Mouse (Mus musculus) cerebellum, adult 18-20 months (tissue): ENCODE results near the gene Slc10a6.

Source experiments
- DNase-seq, 2 experiments: peaks; one replicate each; pipeline ENCODE4 v3.0.0; 2021

Slc10a6 gene

GRCm38 (mm10) chr5:103629111-103629764 is at the start of gene Slc10a6:
Gene Slc10a6, minus strand, starts transcription at chr5:103629403.
- peak; percentile 6 to 16 for DNase-seq

- DNase-seq, result no peak
Observed at GRCm38 (mm10) chr5:103678974-103679373, 49.8 kb upstream of the Slc10a6 start.

DNA sequence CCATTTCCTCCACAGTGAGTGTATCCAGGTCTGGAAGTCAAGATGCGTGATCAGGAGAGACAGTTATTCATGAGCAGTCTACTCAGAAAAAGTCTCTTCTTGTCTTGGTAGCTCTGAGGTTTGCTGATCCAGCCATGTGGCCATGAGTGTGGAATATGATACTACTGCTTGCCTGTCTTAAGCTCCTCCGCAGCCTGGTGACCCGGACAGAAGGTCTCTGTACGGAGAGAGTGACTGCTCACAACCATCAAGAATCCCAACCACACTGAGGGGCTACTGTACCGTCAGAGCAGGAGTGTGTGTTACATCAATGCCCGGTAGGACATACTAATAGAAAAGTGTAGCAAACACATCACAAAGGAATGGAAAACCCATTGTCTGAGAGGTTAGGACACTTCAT is 48.7 kb upstream of the Slc10a6 start:
- no peak for DNase-seq

DNA sequence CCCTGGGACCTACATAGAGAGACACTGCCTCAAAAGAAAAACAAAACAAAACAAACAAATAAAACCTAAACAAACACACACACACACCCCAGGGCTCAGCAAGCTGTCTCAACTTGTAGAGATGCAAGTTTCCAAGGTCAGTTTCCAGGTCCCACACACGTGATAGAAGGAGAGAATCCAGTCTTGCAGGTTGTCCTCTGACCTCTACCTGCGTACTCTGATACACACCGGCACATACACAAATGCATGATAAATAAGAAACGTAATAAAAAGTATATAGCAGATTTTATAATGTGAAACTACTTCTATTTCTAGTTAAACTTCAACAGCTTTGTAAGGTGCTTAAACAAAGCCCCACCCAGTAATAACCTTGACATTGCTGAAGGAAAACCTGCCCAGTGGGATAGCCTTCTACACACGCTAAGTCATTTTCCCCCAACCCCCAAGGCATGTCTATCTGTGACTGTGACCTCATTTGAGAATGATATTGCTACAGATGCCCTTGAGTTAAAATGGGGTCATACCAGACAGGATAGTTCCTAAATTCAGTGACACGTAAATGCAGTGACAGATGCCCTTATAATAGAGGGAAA is 47.2 kb upstream of the Slc10a6 start:
- DNase-seq, result no peak

- no peak for DNase-seq
Observed at GRCm38 (mm10) chr5:103674482-103674881, 45.3 kb upstream of the Slc10a6 start.

DNA sequence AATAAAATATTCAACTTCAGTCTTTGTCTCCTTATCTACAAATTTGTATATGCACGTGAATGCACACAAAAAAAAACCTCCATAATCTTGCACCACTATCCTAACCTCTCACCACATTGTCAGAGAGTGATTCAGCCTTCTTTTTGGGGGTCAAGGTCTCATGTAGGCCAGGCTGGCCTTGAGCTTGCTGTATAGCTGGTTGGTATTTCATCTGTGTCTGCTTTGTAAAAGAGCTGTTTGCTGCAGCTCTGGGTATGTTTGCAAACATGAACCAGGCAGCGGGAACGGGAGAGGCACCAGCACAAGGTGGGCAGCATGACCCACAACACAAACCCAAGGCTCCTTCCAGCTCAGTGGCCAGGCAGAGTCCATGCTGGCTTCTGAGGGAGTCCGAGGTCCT is 44.4 kb upstream of the Slc10a6 start:
- DNase-seq, result no peak

- no peak for DNase-seq
Observed at GRCm38 (mm10) chr5:103671858-103672257, 42.7 kb upstream of the Slc10a6 start.

- DNase-seq, result no peak
Observed at GRCm38 (mm10) chr5:103665876-103666275, 36.7 kb upstream of the Slc10a6 start.

- no peak for DNase-seq
Observed at GRCm38 (mm10) chr5:103664932-103665331, 35.7 kb upstream of the Slc10a6 start.

DNA sequence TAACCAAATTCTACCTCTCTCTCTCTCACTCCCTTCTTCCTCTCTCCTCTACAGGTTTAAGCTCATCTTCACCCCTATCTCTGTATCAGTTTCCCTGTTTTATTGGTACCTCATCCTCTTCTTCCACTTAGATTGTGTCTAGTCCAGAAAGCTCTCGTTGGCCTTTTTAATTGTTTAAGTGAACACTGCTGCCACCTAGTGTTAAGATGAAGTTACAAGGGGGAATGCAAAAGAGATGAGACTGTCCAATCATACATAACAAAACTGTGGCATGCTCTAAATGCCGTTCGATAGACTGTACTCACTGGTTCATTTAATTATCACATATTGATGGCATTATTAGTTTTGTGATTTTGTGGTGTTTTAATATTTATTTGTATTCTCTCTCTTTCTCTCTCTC is 30.4 kb upstream of the Slc10a6 start:
- DNase-seq, result peak; percentile 9 to 36

DNA sequence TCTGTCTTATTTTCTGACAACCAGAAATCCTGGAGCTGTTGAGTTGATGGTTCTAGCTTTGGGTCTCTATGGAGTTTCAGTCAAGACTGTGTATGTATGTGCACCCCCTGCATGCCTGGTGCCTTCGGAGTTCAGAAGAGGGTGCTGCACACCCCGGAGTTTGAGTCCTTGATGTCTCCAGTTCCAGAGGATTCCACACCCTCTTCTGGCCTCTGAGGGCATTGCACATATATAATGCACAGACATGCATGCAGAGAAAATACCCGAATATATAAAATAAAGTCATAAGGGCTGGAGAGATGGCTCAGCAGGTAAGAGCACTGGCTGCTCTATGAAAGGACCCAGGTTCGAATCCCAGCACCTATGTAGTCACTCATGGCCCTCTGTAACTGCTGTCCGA is 29.7 kb upstream of the Slc10a6 start:
- peak in 1 of 2 experiments; percentile 6 for DNase-seq

DNA sequence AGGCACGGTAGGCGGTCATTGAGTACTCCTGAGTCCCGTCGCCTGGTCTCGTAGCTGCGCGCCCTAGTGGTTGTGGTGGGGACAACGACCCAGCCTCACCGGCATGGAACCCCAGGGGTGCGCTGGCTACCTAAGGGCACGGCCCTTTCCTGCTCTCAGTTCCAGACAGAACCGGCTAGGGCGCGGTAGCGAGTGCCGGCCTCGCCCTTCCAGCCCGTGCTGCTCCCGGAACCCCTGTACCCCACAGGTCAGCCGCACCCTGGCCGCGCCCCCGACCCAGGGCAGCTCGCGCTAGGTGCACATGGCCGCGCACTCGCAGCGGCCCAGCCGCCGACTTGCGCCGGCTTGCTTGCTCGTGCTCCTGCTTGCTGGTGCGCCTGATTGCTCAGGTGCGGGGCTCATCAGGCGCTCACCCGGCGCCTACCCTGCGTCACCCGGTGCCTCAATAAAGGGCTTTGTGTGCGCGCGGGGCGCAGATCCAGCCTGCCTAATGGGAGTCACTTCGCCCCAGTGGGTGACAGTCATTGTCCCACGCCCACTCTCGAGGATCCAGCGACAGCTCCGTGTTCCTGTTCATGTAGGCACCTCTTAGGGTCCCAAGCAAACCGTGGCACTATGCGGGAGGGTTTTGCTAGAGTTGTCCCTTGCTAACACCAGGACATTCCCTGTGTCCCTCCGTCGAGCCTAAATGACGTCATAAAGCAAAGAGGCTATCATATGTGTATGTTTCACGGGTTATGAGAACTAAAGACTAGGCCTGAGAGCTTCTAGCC is 26.3 kb upstream of the Slc10a6 start, which contains the start of gene 1700016H13Rik:
TSS of gene 1700016H13Rik (minus strand) at position 665 of the 773 bp plus-strand sequence.
- peak; percentile 43 to 49 for DNase-seq

GRCm38 (mm10) chr5:103654780-103655179 is 25.6 kb upstream of the Slc10a6 start:
- DNase-seq, result no peak

DNA sequence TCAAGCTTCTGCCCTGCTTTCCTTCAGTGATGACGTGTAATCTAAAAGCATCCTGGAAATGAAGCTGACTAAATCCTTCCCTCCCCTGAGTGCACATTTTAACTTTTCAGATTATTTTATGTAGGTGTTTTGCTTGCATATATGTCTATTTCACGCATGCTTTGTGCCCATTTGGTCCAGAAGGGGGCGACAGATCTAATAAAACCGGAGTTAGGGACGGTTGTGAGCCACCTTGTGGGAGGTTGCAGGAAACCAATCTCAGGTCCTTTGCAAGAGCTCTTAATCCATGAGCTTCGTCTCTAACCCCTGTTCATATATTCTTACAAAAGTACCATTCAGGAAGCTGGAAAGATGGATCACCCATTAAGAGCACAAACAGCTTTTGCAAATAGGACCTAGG is 25.0 kb upstream of the Slc10a6 start:
- DNase-seq, result no peak

DNA sequence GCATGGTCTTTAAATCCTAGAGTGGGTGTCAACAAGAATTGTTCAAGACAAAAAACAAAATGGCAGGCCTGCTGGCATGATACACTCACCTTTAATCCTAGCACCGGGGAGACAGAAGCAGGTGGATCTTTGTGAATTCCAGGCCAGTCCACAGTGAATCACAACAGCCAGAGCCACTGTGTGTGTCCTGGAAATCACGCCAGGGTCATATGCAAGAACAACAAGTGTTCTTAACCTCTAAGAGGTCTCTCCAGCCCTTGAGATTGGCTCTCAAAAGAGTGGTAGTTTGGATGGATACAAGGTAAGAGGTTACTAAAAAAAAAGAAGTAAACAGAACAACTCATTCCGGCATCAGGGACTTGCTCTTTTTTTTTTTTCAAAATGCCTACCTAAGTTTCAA is 18.1 kb upstream of the Slc10a6 start:
- no peak for DNase-seq

GRCm38 (mm10) chr5:103644167-103644566 is 15.0 kb upstream of the Slc10a6 start:
- no peak for DNase-seq

DNA sequence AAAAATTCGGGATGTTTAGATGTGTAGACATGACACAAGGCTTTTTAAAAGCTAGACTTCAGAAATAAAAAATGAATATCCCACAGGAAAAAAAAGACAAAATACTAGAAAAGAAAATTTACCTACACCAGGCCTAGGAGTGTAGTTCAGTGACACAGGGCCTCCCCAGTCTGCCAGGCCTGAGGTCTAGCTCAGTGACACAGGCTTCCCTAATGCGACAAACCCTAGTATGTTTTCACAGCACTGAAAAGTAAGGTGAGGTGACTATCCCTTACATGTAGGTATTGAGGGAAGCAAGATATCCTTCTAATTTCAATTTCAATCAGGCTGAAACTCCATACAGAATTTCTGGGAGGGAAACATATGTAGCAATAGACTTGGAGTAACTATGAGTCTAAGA is 8.0 kb upstream of the Slc10a6 start:
- DNase-seq, result no peak

GRCm38 (mm10) chr5:103629854-103630580 is 814 bp upstream of the Slc10a6 start:
- no peak for DNase-seq

- no peak for DNase-seq
Observed at GRCm38 (mm10) chr5:103628499-103628898, 704 bp downstream of the Slc10a6 start.

DNA sequence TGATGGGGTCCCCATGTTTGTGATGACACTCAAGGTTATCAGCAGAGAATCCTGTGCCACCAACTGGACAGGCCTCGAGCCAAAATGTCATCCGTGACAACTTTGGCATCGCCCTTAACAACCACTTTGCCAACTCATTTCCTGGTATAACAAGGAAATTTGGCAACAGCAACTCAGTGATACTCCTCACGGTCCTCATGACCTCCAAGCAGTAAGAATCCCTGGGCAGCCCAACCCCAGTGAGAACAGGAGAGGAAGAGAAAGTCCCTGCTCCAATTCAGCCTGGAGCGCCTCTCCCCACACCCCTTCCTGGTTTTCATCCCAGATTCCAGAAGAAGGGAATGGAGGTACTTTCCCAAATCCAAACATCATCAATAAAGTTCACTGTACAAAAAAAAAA is 4.4 kb downstream of the Slc10a6 start:
- DNase-seq, result no peak

GRCm38 (mm10) chr5:103622321-103622720 is 6.9 kb downstream of the Slc10a6 start:
- no peak for DNase-seq

DNA sequence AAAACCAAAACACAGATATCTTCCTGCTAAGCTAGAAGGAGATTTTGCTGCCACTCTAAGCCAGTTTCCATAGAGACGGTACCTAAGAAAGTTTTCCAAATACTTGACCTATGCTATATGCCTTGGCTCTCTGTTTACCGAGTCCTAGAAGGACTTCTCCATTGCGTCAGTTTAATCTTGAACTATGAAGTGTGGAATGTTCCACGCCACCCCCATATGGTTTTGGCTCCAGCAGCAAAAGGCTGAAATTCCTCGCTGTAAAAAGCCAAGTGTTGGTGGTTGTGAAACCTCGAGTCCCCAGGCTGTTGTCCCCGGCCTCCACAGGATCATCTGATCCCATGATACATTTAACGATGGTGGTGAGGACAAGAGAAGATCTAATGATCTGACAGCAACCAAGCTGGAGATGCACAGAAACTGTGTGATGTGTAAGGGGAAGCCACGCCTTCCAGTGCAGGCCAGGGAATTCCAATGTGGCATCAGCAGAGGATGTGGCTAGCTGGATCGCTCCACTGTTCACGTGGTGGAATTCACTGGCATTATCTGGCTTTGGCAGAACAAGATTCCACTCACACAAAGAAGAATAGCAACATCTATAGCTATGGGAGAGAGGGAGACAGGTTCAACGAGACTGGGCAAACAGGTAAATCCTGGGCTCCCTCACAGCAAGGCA is 8.8 kb downstream of the Slc10a6 start:
- DNase-seq, result no peak

- DNase-seq, result no peak
Observed at GRCm38 (mm10) chr5:103617191-103617590, 12.0 kb downstream of the Slc10a6 start.
